Mouse (Mus musculus): ENCODE measurements at regions not wholly inside any gene's neighbourhood (a gene's known extent, or its start where the extent isn't known, plus 50 kb on each side); places are given as distances from the start of the nearest gene placed in this dataset.
"Not testable (repeated sequence)": the region's sequence is repeated elsewhere in the genome, so short reads cannot be mapped to it uniquely, and the experiment has no call there.

- DNase-seq (ENCODE audit: low spot score in 2 of 2) = no peak
- intact Hi-C loops (cut with DNase I) = no loop called here
Measured at GRCm38 (mm10) chrX:159058931-159059330, 151.2 kb upstream of the Rps6ka3 start.

DNA sequence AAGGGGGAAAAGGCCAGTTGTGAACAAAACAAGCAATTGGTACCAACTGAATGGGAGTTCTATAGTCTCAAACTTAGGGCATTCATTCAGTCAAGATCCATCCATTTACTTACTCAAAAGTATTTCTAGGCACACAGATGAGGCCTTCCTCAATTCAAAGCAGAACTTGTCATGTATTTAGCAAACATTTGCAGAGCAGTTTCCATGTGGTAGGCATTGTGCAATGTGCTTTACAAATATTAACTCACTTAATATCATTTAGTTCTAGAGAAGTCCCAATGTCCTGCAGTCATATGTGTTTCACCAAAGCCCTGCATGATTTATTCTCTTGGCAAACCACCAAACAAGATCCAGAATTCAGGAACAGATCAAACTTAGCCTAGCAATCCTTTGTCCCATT is 148.8 kb upstream of the Rps6ka3 start:
- intact Hi-C loops (cut with DNase I) = no loop called here

GRCm38 (mm10) chrX:159066212-159066611 is 143.9 kb upstream of the Rps6ka3 start:
- no peak for DNase-seq (ENCODE audit: low spot score in 2 of 2)
- intact Hi-C loops (cut with DNase I) = no loop called here

More for the DNA sequence above, 148.8 kb upstream of the Rps6ka3 start:
- DNase-seq (ENCODE audit: low spot score in 2 of 2) = no peak

- intact Hi-C loops (cut with DNase I) = no loop called here
- DNase-seq (ENCODE audit: low spot score in 2 of 2) = no peak
Measured at GRCm38 (mm10) chrX:159072647-159073046, 137.5 kb upstream of the Rps6ka3 start.

- intact Hi-C loops (cut with DNase I) = no loop called here
Measured at GRCm38 (mm10) chrX:159073533-159073932, 136.6 kb upstream of the Rps6ka3 start.

GRCm38 (mm10) chrX:159080508-159080907 is 129.6 kb upstream of the Rps6ka3 start:
- DNase-seq (ENCODE audit: low spot score in 2 of 2) = no peak
- intact Hi-C loops (cut with DNase I) = no loop called here

More at GRCm38 (mm10) chrX:159073533-159073932, 136.6 kb upstream of the Rps6ka3 start:
- DNase-seq (ENCODE audit: low spot score in 2 of 2) = no peak

DNA sequence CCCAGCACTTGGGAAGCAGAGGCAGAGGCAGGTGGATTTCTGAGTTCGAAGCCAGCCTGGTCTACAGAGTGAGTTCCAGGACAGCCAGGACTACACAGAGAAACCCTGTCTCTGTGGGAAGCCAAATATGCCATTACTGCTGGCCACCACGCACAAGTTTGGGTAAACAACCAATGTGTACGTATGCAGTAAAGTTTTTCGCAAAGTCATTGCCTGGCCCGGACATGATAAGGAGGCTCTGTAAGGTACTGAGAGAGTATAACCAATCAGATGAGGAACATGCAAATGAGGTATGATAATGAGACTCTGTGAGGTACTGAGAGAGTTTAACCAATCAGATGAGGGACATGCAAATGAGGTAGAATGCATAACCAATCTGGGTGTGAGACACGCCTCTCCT is 99.5 kb upstream of the Rps6ka3 start:
- intact Hi-C loops (cut with DNase I); DNase-seq (ENCODE audit: low spot score in 2 of 2): not testable (repeated sequence)

DNA sequence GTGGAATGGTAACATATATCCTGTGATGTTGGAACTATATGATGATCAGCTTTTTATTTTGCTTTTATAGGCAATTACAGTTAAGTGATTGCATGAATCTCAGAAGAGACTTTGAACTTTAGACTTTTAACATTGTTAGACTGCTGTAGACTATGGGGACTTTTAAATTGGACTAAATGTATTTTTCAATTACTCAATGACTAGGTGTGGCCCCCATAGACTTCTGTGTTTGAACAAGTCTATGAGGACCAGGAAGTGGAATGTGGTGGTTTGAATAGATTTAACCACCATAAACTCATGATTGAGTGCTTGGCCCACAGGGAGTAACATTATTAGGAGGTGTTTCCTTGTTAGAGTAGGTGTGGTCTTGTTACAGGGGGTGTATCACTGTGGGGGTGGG is 93.9 kb upstream of the Rps6ka3 start:
- no peak for DNase-seq (ENCODE audit: low spot score in 2 of 2)
- intact Hi-C loops (cut with DNase I) = no loop called here

DNA sequence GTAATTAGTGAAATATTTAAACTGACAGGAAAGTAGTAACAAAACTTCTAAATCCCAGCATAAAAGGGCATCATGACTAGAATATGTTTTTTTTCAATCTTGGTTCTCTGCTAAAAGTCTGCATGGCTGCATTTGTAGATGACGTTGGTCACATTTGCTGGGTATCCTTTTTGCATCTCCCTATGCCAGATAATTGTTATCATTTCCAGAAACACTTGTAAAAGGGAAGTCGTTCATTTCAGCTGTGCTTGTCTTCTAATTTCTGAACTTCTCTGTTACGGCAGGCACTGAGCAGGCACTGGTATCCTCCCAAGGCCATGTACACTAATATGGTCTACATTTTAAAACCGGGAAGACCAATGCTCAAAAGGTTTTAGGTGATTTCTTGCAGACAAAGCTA is 69.6 kb upstream of the Rps6ka3 start:
- no peak for DNase-seq (ENCODE audit: low spot score in 2 of 2)
- intact Hi-C loops (cut with DNase I) = no loop called here

DNA sequence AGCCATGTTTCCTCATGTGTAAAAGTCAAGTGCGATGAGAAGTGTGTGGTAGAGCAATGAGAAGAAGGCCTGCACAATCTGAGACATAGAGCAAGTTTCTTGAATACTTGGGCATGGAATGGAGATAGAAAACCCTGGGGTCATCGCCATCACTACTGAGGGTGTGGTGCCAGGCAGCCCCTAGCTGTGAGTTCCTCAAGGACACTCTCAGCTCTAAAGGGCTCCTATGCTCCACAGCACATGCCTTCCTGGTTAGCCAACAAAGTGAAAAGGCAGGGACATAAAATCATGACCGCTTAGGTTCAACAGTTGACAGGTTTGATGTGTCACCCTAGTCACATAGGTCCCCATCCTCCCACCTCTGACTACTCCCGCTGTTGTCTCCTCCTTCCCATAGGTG is 66.8 kb upstream of the Rps6ka3 start:
- intact Hi-C loops (cut with DNase I) = no loop called here
- DNase-seq (ENCODE audit: low spot score in 2 of 2) = no peak

GRCm38 (mm10) chrX:159144674-159145073 is 65.4 kb upstream of the Rps6ka3 start:
- intact Hi-C loops (cut with DNase I) = no loop called here
- no peak for DNase-seq (ENCODE audit: low spot score in 2 of 2)

DNA sequence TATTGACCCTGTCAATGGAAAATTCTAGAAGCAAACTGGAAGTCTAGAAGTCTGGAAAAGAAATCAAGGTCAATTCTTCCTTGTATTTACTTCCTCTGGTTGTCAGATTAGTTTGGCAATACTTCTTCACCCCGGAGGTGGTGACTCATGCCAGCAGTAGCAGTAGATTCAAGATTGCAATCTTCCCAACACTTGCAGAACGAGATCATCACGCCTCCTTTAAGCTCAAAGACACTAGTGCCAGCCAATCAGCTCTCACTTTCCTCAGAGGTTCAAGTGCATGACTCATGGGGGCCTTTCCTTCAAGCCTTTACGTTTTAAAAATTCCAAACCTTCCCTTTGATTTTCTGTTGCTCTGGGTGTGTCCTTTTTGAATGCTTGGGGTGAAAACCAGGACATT is 64.9 kb upstream of the Rps6ka3 start:
- intact Hi-C loops (cut with DNase I) = no loop called here
- no peak for DNase-seq (ENCODE audit: low spot score in 2 of 2)

DNA sequence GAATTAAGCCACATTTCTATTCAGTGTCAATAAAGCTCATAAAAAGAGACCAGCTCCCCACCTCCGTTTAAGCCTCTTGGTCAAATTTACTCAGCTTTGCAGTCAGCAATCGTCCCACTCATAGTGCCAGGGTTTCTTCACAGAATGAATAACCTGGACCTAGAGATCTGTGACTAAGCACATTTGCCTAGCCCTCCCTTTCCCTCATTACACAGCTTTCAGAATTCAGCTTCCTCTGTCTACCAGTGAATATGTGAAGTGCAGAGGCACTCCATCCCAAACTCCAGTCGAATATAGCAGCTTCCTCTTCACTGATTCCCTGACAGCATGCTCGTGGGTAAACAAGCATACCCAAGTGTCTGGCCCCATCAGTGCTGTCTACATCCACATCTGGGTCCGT is 54.3 kb upstream of the Rps6ka3 start:
- intact Hi-C loops (cut with DNase I) = no loop called here
- DNase-seq (ENCODE audit: low spot score in 2 of 2) = no peak

- DNase-seq (ENCODE audit: low spot score in 2 of 2) = no peak
- intact Hi-C loops (cut with DNase I) = no loop called here
Measured at GRCm38 (mm10) chrX:159156976-159157375, 53.1 kb upstream of the Rps6ka3 start.

DNA sequence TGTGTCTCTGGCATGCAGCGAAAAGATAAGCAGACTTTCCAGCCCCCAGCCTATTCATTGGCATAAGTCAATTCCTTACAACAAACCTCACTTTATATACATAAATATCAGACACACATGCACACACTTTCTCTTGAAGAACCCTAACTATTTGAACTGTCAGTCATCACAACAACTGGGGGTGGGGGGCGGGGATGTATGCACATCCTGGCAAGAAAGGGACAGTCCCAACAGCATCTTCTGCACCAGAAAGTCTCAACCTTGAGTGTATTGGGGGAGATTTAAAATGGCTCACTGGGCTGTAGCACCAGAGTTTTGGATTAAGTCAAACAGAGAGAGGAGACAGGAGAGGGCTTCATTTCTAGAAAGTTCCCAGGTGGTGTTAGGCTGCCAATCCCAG is 50.4 kb upstream of the Rps6ka3 start:
- intact Hi-C loops (cut with DNase I) = no loop called here
- no peak for DNase-seq (ENCODE audit: low spot score in 2 of 2)
